Mouse (Mus musculus) neural tube, embryonic 12.5 days (tissue): ENCODE measurements around the gene Usp48. TPM values are rescaled to one million over a fixed set of nuclear protein-coding genes. Genes with fewer than 3 reads are reported as not detected.

Source experiments
- ATAC-seq: fragments of 200-750 bp; cut with Nextera tagmentation; 2 replicates; pipeline ENCODE4 v1.8.0; 2017; ENCODE audit warnings: low read depth, mild to moderate bottlenecking, moderate TSS enrichment, moderate library complexity; ENCODE audit not compliant: low FRiP score
- H3K27ac ChIP-seq: fragments of 300-500 bp; sonication (generic); 2 replicates; pipeline ENCODE4 v1.5.1; 2016
- H3K27me3 ChIP-seq: fragments of 300-500 bp; sonication (generic); replicated peaks from 2 replicates; pipeline ENCODE4 v1.6.1; 2016; ENCODE audit warnings: mild to moderate bottlenecking
- H3K36me3 ChIP-seq: fragments of 300-500 bp; sonication (generic); 2 replicates; pipeline ENCODE4 v1.6.1; 2016; ENCODE audit warnings: mild to moderate bottlenecking
- H3K4me1 ChIP-seq: fragments of 300-500 bp; sonication (generic); 2 replicates; pipeline ENCODE4 v1.6.1; 2016
- H3K4me2 ChIP-seq: fragments of 300-500 bp; sonication (generic); replicated peaks from 2 replicates; pipeline ENCODE4 v1.6.1; 2016; ENCODE audit warnings: mild to moderate bottlenecking
- H3K4me3 ChIP-seq: fragments of 300-500 bp; sonication (generic); 2 replicates; pipeline ENCODE4 v1.5.1; 2016
- H3K9ac ChIP-seq: fragments of 300-500 bp; sonication (generic); 2 replicates; pipeline ENCODE4 v1.6.1; 2016; ENCODE audit warnings: mild to moderate bottlenecking
- H3K9me3 ChIP-seq: fragments of 300-500 bp; sonication (generic); 2 replicates; pipeline ENCODE4 v1.6.1; 2016; ENCODE audit warnings: mild to moderate bottlenecking
- WGBS: fragments of 180-500 bp; shearing (Covaris S2); methylation state at CpG from one replicate; pipeline ENCODE4 v1.1.7; 2016; 5-methylcytosine and 5-hydroxymethylcytosine counted together
- polyA plus RNA-seq: library from polyadenylated mRNA; unstranded; fragments of >200 nt; fragmentation: Nextera tagmentation; extraction: Ambion mirVana; gene quantifications from 2 replicates; pipeline ENCODE4 v1.2.1, GENCODE M21; 2016

The Usp48 gene
- polyA plus RNA-seq, 1 experiment from 2014 or later, result 79.0 TPM

GRCm38 (mm10) chr4:137681408-137682104 is 88.0 kb downstream of the Usp48 start:
- no peaks in the 10 kb centered on the region for H3K36me3 ChIP-seq
- WGBS, result 5% methylated on average over 52 of the region's 52 CpGs
- H3K9ac ChIP-seq, result peak overlapping the region; percentile 38
- peak; percentile 51 for ATAC-seq
- peak overlapping the region; percentile 71 for H3K4me2 ChIP-seq
- peaks cover 35% of the 10 kb centered on the region for H3K4me1 ChIP-seq
- peaks cover 52% of the 10 kb centered on the region for H3K27me3 ChIP-seq
- no peak overlapping the region for H3K27ac ChIP-seq
- H3K9me3 ChIP-seq, result no peaks in the 10 kb centered on the region
- peak overlapping the region; percentile 31 for H3K4me3 ChIP-seq

GRCm38 (mm10) chr4:137682961-137683453 is 89.5 kb downstream of the Usp48 start:
- H3K27ac ChIP-seq, result no peak overlapping the region
- 0 out of 2 replicates have a peak overlapping the region, but pooled peaks have one; percentile 7 for H3K4me2 ChIP-seq
- H3K27me3 ChIP-seq, result peaks cover 50% of the 10 kb centered on the region
- no peaks in the 10 kb centered on the region for H3K9me3 ChIP-seq
- H3K9ac ChIP-seq, result no peak overlapping the region
- H3K36me3 ChIP-seq, result no peaks in the 10 kb centered on the region
- peaks cover 35% of the 10 kb centered on the region for H3K4me1 ChIP-seq
- H3K4me3 ChIP-seq, result no peak overlapping the region
- no peak for ATAC-seq
- WGBS, result 42% methylated on average over 7 of the region's 7 CpGs

GRCm38 (mm10) chr4:137684830-137685343 is 91.3 kb downstream of the Usp48 start:
- no peaks in the 10 kb centered on the region for H3K9me3 ChIP-seq
- H3K27ac ChIP-seq, result no peak overlapping the region
- H3K9ac ChIP-seq, result no peak overlapping the region
- peaks cover 36% of the 10 kb centered on the region for H3K27me3 ChIP-seq
- H3K4me3 ChIP-seq, result no peak overlapping the region
- H3K36me3 ChIP-seq, result no peaks in the 10 kb centered on the region
- H3K4me1 ChIP-seq, result peaks cover 35% of the 10 kb centered on the region
- ATAC-seq, result no peak
- no peak overlapping the region for H3K4me2 ChIP-seq
- 38% methylated on average over 9 of the region's 9 CpGs for WGBS

- no peaks in the 10 kb centered on the region for H3K9me3 ChIP-seq
- 60% methylated on average over 5 of the region's 5 CpGs for WGBS
These were observed 92.7 kb downstream of the Usp48 start for GRCm38 (mm10) chr4:137686303-137686702.

GRCm38 (mm10) chr4:137687234-137687825 is 93.8 kb downstream of the Usp48 start:
- no peak overlapping the region for H3K4me2 ChIP-seq
- H3K4me1 ChIP-seq, result peaks cover 12% of the 10 kb centered on the region
- no peaks in the 10 kb centered on the region for H3K9me3 ChIP-seq
- 74% methylated on average over 14 of the region's 14 CpGs for WGBS
- H3K36me3 ChIP-seq, result no peaks in the 10 kb centered on the region
- H3K27ac ChIP-seq, result no peak overlapping the region
- H3K4me3 ChIP-seq, result no peak overlapping the region
- no peak overlapping the region for H3K9ac ChIP-seq
- peaks cover 15% of the 10 kb centered on the region for H3K27me3 ChIP-seq
- ATAC-seq, result no peak

More at GRCm38 (mm10) chr4:137686303-137686702, 92.7 kb downstream of the Usp48 start:
- no peaks in the 10 kb centered on the region for H3K36me3 ChIP-seq
- no peak overlapping the region for H3K4me3 ChIP-seq
- peaks cover 23% of the 10 kb centered on the region for H3K27me3 ChIP-seq
- H3K4me1 ChIP-seq, result peaks cover 22% of the 10 kb centered on the region
- H3K27ac ChIP-seq, result no peak overlapping the region
- H3K9ac ChIP-seq, result no peak overlapping the region
- peak; percentile 34; the same call in 1 of the 2 replicates for ATAC-seq
- no peak overlapping the region for H3K4me2 ChIP-seq

GRCm38 (mm10) chr4:137692107-137692902 is 98.8 kb downstream of the Usp48 start:
- Histone ChIP-seq H3K9ac (no peak overlapping the region), H3K4me2 (no peak overlapping the region), H3K4me1 (peaks cover under 1% of the 10 kb centered on the region; the same call in 1 of the 2 replicates), H3K27me3 (no peaks in the 10 kb centered on the region), H3K27ac (no peak overlapping the region), H3K4me3 (no peak overlapping the region), H3K36me3 (no peaks in the 10 kb centered on the region), H3K9me3 (no peaks in the 10 kb centered on the region)
- no peak for ATAC-seq
- 89% methylated on average over 10 of the region's 10 CpGs for WGBS

- no peak for ATAC-seq
- 86% methylated on average over 8 of the region's 8 CpGs for WGBS
- H3K9me3 ChIP-seq, result no peaks in the 10 kb centered on the region
- no peaks in the 10 kb centered on the region for H3K36me3 ChIP-seq
- peaks cover 8% of the 10 kb centered on the region for H3K4me1 ChIP-seq
- H3K4me2 ChIP-seq, result no peak overlapping the region
- H3K27me3 ChIP-seq, result no peaks in the 10 kb centered on the region
- H3K27ac ChIP-seq, result no peak overlapping the region
- H3K9ac ChIP-seq, result no peak overlapping the region
- no peak overlapping the region for H3K4me3 ChIP-seq
These were observed 101.7 kb downstream of the Usp48 start for GRCm38 (mm10) chr4:137695300-137695699.

- 44% methylated on average over 4 of the region's 4 CpGs for WGBS
- no peaks in the 10 kb centered on the region for H3K36me3 ChIP-seq
- ATAC-seq, result no peak
- H3K4me3 ChIP-seq, result no peak overlapping the region
- no peak overlapping the region for H3K27ac ChIP-seq
- H3K4me1 ChIP-seq, result peaks cover 8% of the 10 kb centered on the region
- H3K9me3 ChIP-seq, result no peaks in the 10 kb centered on the region
- H3K4me2 ChIP-seq, result no peak overlapping the region
- no peaks in the 10 kb centered on the region for H3K27me3 ChIP-seq
- no peak overlapping the region for H3K9ac ChIP-seq
These were observed 102.3 kb downstream of the Usp48 start for GRCm38 (mm10) chr4:137695900-137696299.

GRCm38 (mm10) chr4:137697156-137697885 is 103.8 kb downstream of the Usp48 start:
- Histone ChIP-seq H3K27ac (no peak overlapping the region), H3K9ac (0 out of 2 replicates have a peak overlapping the region, but pooled peaks have one; percentile 17), H3K27me3 (no peaks in the 10 kb centered on the region), H3K4me3 (no peak overlapping the region), H3K9me3 (no peaks in the 10 kb centered on the region), H3K4me2 (no peak overlapping the region), H3K36me3 (no peaks in the 10 kb centered on the region), H3K4me1 (peaks cover 8% of the 10 kb centered on the region)
- ATAC-seq, result no peak
- 72% methylated on average over 13 of the region's 13 CpGs for WGBS

GRCm38 (mm10) chr4:137698076-137698985 is 104.8 kb downstream of the Usp48 start:
- no peak overlapping the region for H3K4me3 ChIP-seq
- 88% methylated on average over 7 of the region's 7 CpGs for WGBS
- no peaks in the 10 kb centered on the region for H3K36me3 ChIP-seq
- H3K9me3 ChIP-seq, result no peaks in the 10 kb centered on the region
- peaks cover 8% of the 10 kb centered on the region for H3K4me1 ChIP-seq
- no peak overlapping the region for H3K9ac ChIP-seq
- no peak overlapping the region for H3K4me2 ChIP-seq
- no peaks in the 10 kb centered on the region for H3K27me3 ChIP-seq
- no peak overlapping the region for H3K27ac ChIP-seq
- ATAC-seq, result no peak
